Mouse (Mus musculus) megakaryocyte, embryonic 14.5 days (primary cell): ENCODE measurements at regions not wholly inside any gene's neighbourhood (a gene's known extent, or its start where the extent isn't known, plus 50 kb on each side); places are given as distances from the start of the nearest gene placed in this dataset.

ENCODE experiments used
- FLI1 ChIP-seq: IDR thresholded peaks from 2 replicates; pipeline ENCODE4 v1.6.1; 2012; ENCODE audit warnings: low read length, inconsistent platforms, mixed read lengths
- GATA1 ChIP-seq: IDR thresholded peaks from 3 replicates; pipeline ENCODE4 v1.6.1; 2012; ENCODE audit warnings: mixed read lengths, low read length, inconsistent platforms, borderline replicate concordance

GRCm38 (mm10) chr3:134365948-134366347 is 129.7 kb downstream of the Cxxc4 start:
- no peak for TF ChIP-seq FLI1
- no peak for TF ChIP-seq GATA1
